Mouse (Mus musculus) left cerebral cortex, adult 2 months (tissue): ENCODE data around the gene Luc7l2. TPM values are rescaled to one million over a fixed set of nuclear protein-coding genes. Genes with fewer than 3 reads are reported as not detected.

Source experiments
- DNase-seq, 2 experiments: peaks; one replicate each; pipeline ENCODE4 v3.0.0; 2021 to 2022; ENCODE audit warnings: low spot score in 2 of 2, mixed read lengths in 1 of 2; ENCODE audit errors: extremely low spot score in 1 of 2
- H3K27ac ChIP-seq: fragments of 200-600 bp; 2 replicates; pipeline ENCODE4 v1.8.1; 2022
- H3K4me3 ChIP-seq: fragments of 200-600 bp; 2 replicates; pipeline ENCODE4 v1.8.1; 2022
- CTCF ChIP-seq: fragments of 200-600 bp; IDR thresholded peaks from 2 replicates; pipeline ENCODE4 v1.8.1; 2022; ENCODE audit warnings: antibody characterized with exemption, mild to moderate bottlenecking, moderate library complexity
- intact Hi-C: fragments of 180-260 bp; cut with DNase I; formaldehyde crosslinking; loops from one replicate; pipeline ENCODE4 v1.15.1; 2025
- microRNA-seq, 2 experiments: library from miRNA; unstranded; fragments of <30 nt; microRNA quantifications; one replicate each; pipeline ENCODE4 v1.2.0; 2021
- total RNA-seq, 2 experiments: library from RNA; stranded (reverse); gene quantifications; 2 replicates each; pipeline ENCODE4 v1.2.3; 2021

Luc7l2 gene
- total RNA-seq, 2 experiments from 2014 or later = 180 to 183 TPM

DNA sequence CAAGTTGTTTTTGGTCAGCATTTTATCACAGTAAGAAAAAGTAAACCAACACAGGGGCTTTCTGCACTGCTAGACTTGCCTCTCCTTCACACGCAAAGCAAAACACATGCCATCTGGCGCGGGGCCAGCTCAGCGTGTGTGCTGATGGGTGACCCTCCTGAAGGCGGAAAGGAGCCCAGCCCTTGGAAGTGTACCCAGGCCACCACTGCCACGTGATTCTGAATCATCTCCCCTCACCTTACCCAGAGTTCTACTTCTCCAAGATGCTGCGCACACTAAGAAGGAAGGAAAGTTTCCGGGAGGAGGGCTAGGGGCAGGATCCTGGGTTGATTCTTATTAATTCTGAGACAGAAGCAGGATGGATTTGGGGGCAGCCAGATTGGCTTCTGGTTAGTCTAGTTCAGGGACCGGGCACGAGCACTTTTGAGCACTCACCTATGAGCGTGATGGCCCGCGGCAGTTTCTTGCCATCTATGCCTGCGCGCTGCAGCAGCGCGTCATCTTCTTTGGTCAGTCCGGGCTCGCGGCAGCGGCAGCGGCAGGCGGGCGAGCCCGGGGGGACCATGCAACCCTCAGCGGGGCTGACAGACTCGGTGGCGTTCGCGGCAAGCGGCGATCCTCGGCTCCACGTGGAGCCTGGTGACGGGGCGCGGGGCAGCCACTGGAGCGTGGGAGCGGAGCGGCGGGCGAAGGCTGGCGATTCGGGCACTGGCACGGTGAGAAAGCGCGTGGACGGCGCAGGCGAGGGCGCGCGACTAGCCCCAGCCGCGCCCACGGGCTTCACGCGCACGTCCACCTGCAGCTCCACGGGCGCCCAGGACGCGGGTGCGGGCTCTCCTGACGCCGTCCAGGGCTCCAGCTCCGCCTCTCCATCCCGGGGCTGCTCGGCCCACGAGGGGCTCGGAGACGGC is 85.1 kb downstream of the Luc7l2 start:
- intact Hi-C loops = no loop called here
- Histone ChIP-seq H3K27ac (no peak overlapping the region), H3K4me3 (peak overlapping the region; percentile 52)
- TF ChIP-seq CTCF = no peak
- DNase-seq = peak; percentile 24 to 38

DNA sequence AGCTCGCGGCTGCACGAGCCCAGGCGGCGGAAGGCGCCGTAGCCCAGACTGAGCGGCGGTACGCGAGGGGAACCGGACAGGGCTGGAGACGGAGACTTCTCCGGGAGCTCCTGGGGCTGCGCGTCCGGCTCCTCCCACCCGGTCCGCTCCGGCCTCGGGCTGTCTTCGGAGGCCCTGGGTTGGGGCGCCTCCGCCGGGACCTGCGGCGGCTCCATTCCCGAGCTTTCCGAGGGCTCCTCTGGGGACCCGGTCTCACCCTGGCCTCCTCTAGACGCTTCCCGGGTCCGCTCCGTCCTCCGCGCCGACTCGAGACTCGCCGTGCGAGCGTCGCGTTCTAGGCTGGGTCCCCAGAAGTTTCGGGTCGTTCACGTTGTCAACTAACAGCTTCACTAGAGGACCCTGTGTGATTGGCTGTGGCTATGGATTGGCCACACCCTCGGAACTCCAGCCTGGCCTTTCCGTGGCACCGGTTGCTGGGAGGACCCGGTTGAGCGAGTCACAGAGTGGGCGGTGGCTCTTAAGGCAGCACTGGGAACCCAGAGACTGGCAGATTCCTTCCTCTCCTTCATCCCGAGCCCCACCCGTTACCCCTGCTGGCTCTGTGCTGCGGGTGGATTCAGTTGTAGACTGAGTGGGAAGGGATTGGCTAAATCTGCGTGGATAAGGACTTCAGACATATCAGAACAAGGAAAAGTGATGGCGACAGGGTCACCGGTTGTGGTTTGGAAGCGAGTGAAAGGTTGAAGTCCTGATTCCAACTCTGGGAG is 85.9 kb downstream of the Luc7l2 start, which contains the start of gene Klrg2:
TSS of gene Klrg2 (minus strand) at position 391 of the 767 bp plus-strand sequence.
- intact Hi-C loops = no loop called here
- no peak for DNase-seq
- TF ChIP-seq CTCF = no peak
- peak within 1 kb of the TSS; percentile 52 for H3K4me3 ChIP-seq
- no peak within 1 kb of the TSS for H3K27ac ChIP-seq

DNA sequence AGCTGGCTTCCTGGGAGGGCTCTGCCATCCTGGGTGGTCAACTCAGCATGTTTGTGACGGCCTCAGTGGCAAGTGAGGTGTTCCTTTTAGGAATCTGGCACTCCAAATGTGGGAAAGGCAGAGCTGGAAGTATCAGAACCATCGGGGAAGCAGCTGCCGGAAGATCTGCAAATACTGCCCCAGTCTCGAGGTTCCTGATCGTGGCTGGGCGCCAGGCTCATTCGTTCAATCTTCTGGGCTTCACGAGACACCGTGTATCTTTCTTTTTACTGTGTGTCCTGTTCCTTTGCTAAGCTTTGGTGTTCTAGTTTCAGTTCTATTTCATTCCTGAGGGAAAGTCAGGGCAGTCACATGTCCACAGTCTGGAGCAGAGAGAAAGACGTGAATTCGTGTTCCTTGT is 89.3 kb downstream of the Luc7l2 start:
- Histone ChIP-seq H3K4me3 (no peak overlapping the region), H3K27ac (no peak overlapping the region)
- intact Hi-C loops = no loop called here
- DNase-seq = no peak
- no peak for TF ChIP-seq CTCF

DNA sequence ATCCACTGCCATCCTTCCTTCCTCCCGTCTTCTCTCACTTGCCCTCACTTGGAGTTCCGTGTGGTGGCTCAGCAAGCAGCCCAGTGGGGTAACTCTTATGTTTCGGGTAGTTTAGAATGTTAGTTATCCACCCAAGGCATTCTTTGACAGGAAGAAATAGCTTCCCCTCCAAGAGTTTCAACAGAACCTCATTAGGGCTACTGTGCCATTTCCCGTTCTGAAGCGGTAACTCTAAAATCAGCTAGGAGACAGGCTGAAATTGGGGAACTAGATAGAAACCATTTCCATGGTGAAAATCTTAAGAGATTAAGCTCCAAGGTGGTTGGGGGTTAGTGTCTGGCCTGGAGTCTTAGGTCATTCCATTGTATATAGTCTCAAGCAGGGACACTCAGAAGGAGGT is 90.1 kb downstream of the Luc7l2 start:
- no peak for DNase-seq
- no peak for TF ChIP-seq CTCF
- H3K27ac ChIP-seq = no peak overlapping the region
- no peak overlapping the region for H3K4me3 ChIP-seq
- intact Hi-C loops = no loop called here

DNA sequence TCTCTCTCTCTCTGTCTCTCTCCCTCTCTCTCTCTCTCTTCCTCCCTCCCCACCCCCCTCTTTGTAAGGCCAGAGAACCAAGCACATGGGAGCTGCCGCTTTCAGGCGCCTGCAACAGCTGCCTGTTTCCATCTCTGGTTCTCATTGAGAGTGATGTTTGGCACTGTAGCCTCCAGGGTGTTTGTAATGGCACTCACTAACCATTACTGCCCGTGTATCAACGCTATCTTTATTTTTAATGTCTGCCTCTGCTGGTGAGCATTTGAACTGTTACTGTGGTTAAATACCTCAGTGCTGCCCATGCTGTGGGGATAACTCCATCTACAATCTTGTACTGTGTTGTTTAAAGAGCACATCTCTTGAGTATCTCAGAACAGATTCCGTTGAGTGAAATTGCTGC is 90.5 kb downstream of the Luc7l2 start:
- intact Hi-C loops = no loop called here
- H3K27ac ChIP-seq = no peak overlapping the region
- TF ChIP-seq CTCF = peak; percentile 12
- DNase-seq = no peak
- H3K4me3 ChIP-seq = no peak overlapping the region

DNA sequence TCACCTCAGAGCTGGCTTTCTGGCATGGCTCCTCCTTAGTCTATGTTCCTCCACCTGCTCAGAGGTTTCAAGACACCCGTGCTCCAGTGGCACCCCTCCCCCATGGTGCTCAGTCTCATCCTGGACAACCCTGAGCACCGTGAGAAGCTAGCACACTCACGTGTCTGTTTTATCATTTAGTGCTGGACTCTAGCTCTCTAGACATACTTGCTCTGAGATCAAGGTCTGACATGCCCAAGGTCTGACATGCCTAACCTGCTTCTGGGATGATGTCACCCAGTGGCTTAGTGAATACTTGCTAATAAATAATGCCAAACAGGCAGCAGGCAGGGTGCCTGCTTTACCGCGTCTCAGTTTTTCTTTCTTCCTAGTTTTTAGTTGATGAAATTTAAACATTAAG is 91.5 kb downstream of the Luc7l2 start:
- Histone ChIP-seq H3K4me3 (no peak overlapping the region), H3K27ac (no peak overlapping the region)
- intact Hi-C loops = no loop called here
- no peak for TF ChIP-seq CTCF
- no peak for DNase-seq

DNA sequence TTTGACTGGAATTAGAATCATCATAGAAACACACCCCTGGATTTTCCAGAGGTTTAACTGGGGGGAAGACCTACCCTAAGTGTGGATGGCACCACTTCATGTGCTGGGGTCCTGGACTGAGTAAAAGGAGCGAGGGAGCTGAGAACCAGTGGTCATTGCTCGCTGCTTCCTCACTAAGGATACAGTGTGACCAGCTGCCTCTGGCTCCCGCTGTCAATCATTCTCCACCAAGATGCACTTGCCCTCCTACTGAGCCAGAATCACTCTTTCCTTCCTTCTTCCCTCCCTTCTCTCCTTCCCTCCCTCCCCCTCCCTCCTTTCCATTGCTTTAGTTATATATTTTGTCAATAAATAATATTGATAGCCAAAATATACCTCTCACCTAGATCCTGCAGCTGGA is 91.9 kb downstream of the Luc7l2 start:
- intact Hi-C loops = no loop called here
- DNase-seq = no peak
- no peak for TF ChIP-seq CTCF
- H3K27ac ChIP-seq = no peak overlapping the region
- no peak overlapping the region for H3K4me3 ChIP-seq

DNA sequence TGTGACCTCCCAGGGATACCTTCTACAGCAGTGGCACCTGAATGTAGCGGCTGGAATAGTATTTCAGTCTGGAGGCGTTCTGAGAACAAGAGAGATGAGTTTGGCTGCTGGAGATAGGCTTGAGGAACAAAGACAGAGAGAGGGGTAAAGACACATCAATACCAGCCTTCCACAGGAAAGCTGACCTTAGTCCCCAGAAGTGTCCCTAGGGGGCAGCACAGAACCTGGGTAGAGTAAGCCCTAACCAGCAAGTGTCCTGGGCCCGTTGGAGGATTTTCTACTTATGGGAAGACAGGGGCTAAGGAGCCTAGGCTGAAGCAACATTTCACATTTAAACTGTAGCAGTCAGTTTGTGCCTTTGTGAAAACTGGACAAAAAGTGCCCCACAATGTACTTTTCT is 98.4 kb downstream of the Luc7l2 start:
- no peak for DNase-seq
- TF ChIP-seq CTCF = peak; percentile 20

DNA sequence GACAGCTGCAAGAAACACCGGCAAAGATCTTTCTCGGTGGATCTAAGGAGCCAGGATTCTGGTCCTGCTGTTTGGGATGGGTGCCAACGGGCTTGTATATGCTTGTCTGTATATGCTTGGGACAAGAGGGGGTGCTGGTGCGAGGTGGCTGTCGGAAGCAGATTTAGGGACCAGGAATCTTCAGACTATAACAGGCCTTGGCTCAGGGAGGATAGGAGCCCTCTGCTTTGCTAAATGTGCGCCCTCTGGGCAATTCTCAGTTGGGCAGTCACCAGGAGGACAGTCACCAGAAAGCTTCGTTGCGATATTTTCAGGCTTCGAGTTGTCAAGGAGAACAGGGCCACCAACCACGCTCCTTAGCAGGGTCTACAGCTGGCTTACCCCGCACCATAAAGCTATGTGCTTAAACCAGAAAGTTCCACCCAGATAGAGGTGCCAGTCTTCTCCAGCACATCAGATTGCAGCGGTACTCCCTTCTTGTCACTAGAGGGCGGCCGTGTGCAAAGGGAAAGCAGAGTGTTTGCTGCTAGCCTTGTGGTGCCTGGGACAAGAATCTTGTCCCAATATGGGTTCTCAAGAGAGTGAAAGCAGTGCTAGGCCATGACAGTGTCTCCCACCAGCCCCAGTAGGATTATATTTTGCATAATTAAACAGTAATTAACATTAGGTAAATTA is 99.3 kb downstream of the Luc7l2 start:
- intact Hi-C loops = loop anchor here (1.0 to 10.0 kb wide), 3 partner anchors 44 to 424 kb away; no protein-coding TSS in a partner anchor
- no peak overlapping the region for H3K27ac ChIP-seq
- TF ChIP-seq CTCF = peak; percentile 95
- no peak overlapping the region for H3K4me3 ChIP-seq
- peak; percentile 61 to 65 for DNase-seq

More for the DNA sequence above, 98.4 kb downstream of the Luc7l2 start:
- Histone ChIP-seq H3K27ac (no peak overlapping the region), H3K4me3 (no peak overlapping the region)
- intact Hi-C loops = no loop called here

Small RNAs within 50 kb of the gene (microRNA-seq; reads per million reads assigned to microRNA genes)
- gene Mir7670 = 0 reads per million in 2 experiments

Other genes starting within 250 kb of the Luc7l2 start
- 1 to 10 TPM; 2.5 to 3.1 TPM for gene Zc3hav1, start 196.7 kb upstream of the Luc7l2 start, total RNA-seq
- 10 to 100 TPM; 12.4 to 13.1 TPM for gene Ttc26, start 169.9 kb upstream of the Luc7l2 start, total RNA-seq
- gene Ubn2, start 117.4 kb upstream of the Luc7l2 start, total RNA-seq = 10 to 100 TPM; 53.7 to 65.8 TPM
- gene Fmc1, start 17.8 kb upstream of the Luc7l2 start, total RNA-seq = 10 to 100 TPM; 53.2 to 58.7 TPM
- gene Klrg2, start 85.9 kb downstream of the Luc7l2 start, total RNA-seq = 1 to 10 TPM in 1 of 2 experiments, under 1 TPM in 1; 0.70 to 1.1 TPM
- gene Clec2l, start 111.7 kb downstream of the Luc7l2 start, total RNA-seq = 10 to 100 TPM; 67.4 to 69.7 TPM